Mouse (Mus musculus) macrophage (primary cell): ENCODE measurements around the gene Pbx1. TPM values are rescaled to one million over a fixed set of nuclear protein-coding genes. Genes with fewer than 3 reads are reported as not detected.

Experiments
- H3K27ac ChIP-seq: fragments of 350-480 bp; formaldehyde crosslinking; 2 replicates; pipeline ENCODE4 v1.9.0; 2021
- H3K36me3 ChIP-seq: fragments of 350-480 bp; formaldehyde crosslinking; 2 replicates; pipeline ENCODE4 v1.9.0; 2021; ENCODE audit errors: inconsistent target
- H3K4me3 ChIP-seq: fragments of 350-480 bp; formaldehyde crosslinking; 2 replicates; pipeline ENCODE4 v1.9.0; 2021; ENCODE audit errors: inconsistent target
- H3K79me2 ChIP-seq: fragments of 350-480 bp; formaldehyde crosslinking; 2 replicates; pipeline ENCODE4 v1.9.0; 2021; ENCODE audit errors: inconsistent target
- WGBS: methylation state at CpG from one replicate; pipeline ENCODE4 v1.1.7; 2026; ENCODE audit warnings: inconsistent platforms; ENCODE audit not compliant: missing documents; 5-methylcytosine and 5-hydroxymethylcytosine counted together
- polyA plus RNA-seq: library from polyadenylated mRNA; stranded (reverse); fragments of 250-400 nt; gene quantifications from 3 replicates; pipeline ENCODE4 v1.2.4, GENCODE M21; 2018; ENCODE audit warnings: inconsistent platforms

Gene Pbx1
- polyA plus RNA-seq, 1 experiment from 2014 or later = 1.5 TPM

GRCm38 (mm10) chr1:168299181-168299580 lies 132.9 kb downstream of the Pbx1 start:
- Histone ChIP-seq H3K36me3 (no peaks in the 10 kb centered on the region), H3K27ac (no peak overlapping the region), H3K4me3 (no peak overlapping the region), H3K79me2 (no peaks in the 10 kb centered on the region)
- WGBS = 90% methylated on average over 8 of the region's 8 CpGs

- Histone ChIP-seq H3K79me2 (no peaks in the 10 kb centered on the region), H3K36me3 (no peaks in the 10 kb centered on the region), H3K27ac (no peak overlapping the region), H3K4me3 (no peak overlapping the region)
- 90% methylated on average over 2 of the region's 2 CpGs for WGBS
Measured at GRCm38 (mm10) chr1:168296290-168296689, 135.8 kb downstream of the Pbx1 start.

- no peaks in the 10 kb centered on the region for H3K36me3 ChIP-seq
- H3K4me3 ChIP-seq = no peak overlapping the region
- H3K79me2 ChIP-seq = no peaks in the 10 kb centered on the region
- H3K27ac ChIP-seq = no peak overlapping the region
- WGBS = 96% methylated on average over 4 of the region's 4 CpGs
Measured at GRCm38 (mm10) chr1:168295782-168296181, 136.3 kb downstream of the Pbx1 start.

GRCm38 (mm10) chr1:168293673-168294072 lies 138.4 kb downstream of the Pbx1 start:
- H3K4me3 ChIP-seq = no peak overlapping the region
- 83% methylated on average over 1 of the region's 1 CpGs for WGBS
- no peaks in the 10 kb centered on the region for H3K36me3 ChIP-seq
- H3K27ac ChIP-seq = no peak overlapping the region
- H3K79me2 ChIP-seq = no peaks in the 10 kb centered on the region

GRCm38 (mm10) chr1:168292106-168292505 lies 140.0 kb downstream of the Pbx1 start:
- WGBS = 92% methylated on average over 9 of the region's 9 CpGs
- Histone ChIP-seq H3K27ac (no peak overlapping the region), H3K79me2 (no peaks in the 10 kb centered on the region), H3K4me3 (no peak overlapping the region), H3K36me3 (no peaks in the 10 kb centered on the region)

GRCm38 (mm10) chr1:168291643-168292040 lies 140.4 kb downstream of the Pbx1 start:
- no peaks in the 10 kb centered on the region for H3K79me2 ChIP-seq
- no peak overlapping the region for H3K27ac ChIP-seq
- no peak overlapping the region for H3K4me3 ChIP-seq
- no peaks in the 10 kb centered on the region for H3K36me3 ChIP-seq
- 91% methylated on average over 6 of the region's 6 CpGs for WGBS

GRCm38 (mm10) chr1:168291001-168291642 lies 140.9 kb downstream of the Pbx1 start:
- Histone ChIP-seq H3K4me3 (no peak overlapping the region), H3K27ac (no peak overlapping the region)
- 57% methylated on average over 11 of the region's 11 CpGs for WGBS

GRCm38 (mm10) chr1:168290236-168290985 lies 141.7 kb downstream of the Pbx1 start:
- no peaks in the 10 kb centered on the region for H3K36me3 ChIP-seq
- no peak overlapping the region for H3K4me3 ChIP-seq
- no peaks in the 10 kb centered on the region for H3K79me2 ChIP-seq
- 80% methylated on average over 8 of the region's 8 CpGs for WGBS
- H3K27ac ChIP-seq = no peak overlapping the region

More at GRCm38 (mm10) chr1:168291001-168291642, 140.9 kb downstream of the Pbx1 start:
- no peaks in the 10 kb centered on the region for H3K36me3 ChIP-seq
- no peaks in the 10 kb centered on the region for H3K79me2 ChIP-seq

- Histone ChIP-seq H3K36me3 (no peaks in the 10 kb centered on the region), H3K4me3 (no peak overlapping the region), H3K79me2 (no peaks in the 10 kb centered on the region), H3K27ac (no peak overlapping the region)
- 79% methylated on average over 10 of the region's 10 CpGs for WGBS
Measured at GRCm38 (mm10) chr1:168288891-168289545, 143.1 kb downstream of the Pbx1 start.

GRCm38 (mm10) chr1:168287843-168288591 lies 144.1 kb downstream of the Pbx1 start:
- no peak overlapping the region for H3K4me3 ChIP-seq
- no peak overlapping the region for H3K27ac ChIP-seq
- H3K79me2 ChIP-seq = no peaks in the 10 kb centered on the region
- 45% methylated on average over 22 of the region's 23 CpGs for WGBS
- H3K36me3 ChIP-seq = no peaks in the 10 kb centered on the region

- H3K27ac ChIP-seq = no peak overlapping the region
- WGBS = 36% methylated on average over 2 of the region's 2 CpGs
- H3K79me2 ChIP-seq = no peaks in the 10 kb centered on the region
- no peaks in the 10 kb centered on the region for H3K36me3 ChIP-seq
- no peak overlapping the region for H3K4me3 ChIP-seq
Measured at GRCm38 (mm10) chr1:168286862-168287650, 145.0 kb downstream of the Pbx1 start.

- Histone ChIP-seq H3K4me3 (no peak overlapping the region), H3K36me3 (no peaks in the 10 kb centered on the region), H3K79me2 (no peaks in the 10 kb centered on the region), H3K27ac (no peak overlapping the region)
- 91% methylated on average over 9 of the region's 9 CpGs for WGBS
Measured at GRCm38 (mm10) chr1:168284566-168285141, 147.4 kb downstream of the Pbx1 start.

- Histone ChIP-seq H3K79me2 (no peaks in the 10 kb centered on the region), H3K27ac (no peak overlapping the region), H3K36me3 (no peaks in the 10 kb centered on the region), H3K4me3 (no peak overlapping the region)
- WGBS = 58% methylated on average over 15 of the region's 15 CpGs
Measured at GRCm38 (mm10) chr1:168283841-168284565, 148.1 kb downstream of the Pbx1 start.
